Mouse (Mus musculus) hindbrain, embryonic 15.5 days (tissue): Measurements from ENCODE around the gene Kat6b. TPM values are rescaled to one million over a fixed set of nuclear protein-coding genes. Genes with fewer than 3 reads are reported as not detected.

Experiments
- ATAC-seq: fragments of 200-750 bp; cut with Nextera tagmentation; 2 replicates; pipeline ENCODE4 v1.8.0; 2017; ENCODE audit warnings: low read depth, moderate number of reproducible peaks, moderate TSS enrichment; ENCODE audit not compliant: low FRiP score
- H3K27ac ChIP-seq: fragments of 300-500 bp; sonication (generic); replicated peaks from 2 replicates; pipeline ENCODE4 v1.5.1; 2015; ENCODE audit warnings: mild to moderate bottlenecking, inconsistent platforms
- H3K27me3 ChIP-seq: fragments of 300-500 bp; sonication (generic); 2 replicates; pipeline ENCODE4 v1.6.1; 2015; ENCODE audit warnings: control low read depth, inconsistent platforms
- H3K36me3 ChIP-seq: fragments of 300-500 bp; sonication (generic); 2 replicates; pipeline ENCODE4 v1.6.1; 2015; ENCODE audit warnings: control low read depth, inconsistent platforms
- H3K4me1 ChIP-seq: fragments of 300-500 bp; sonication (generic); replicated peaks from 2 replicates; pipeline ENCODE4 v1.6.1; 2015; ENCODE audit warnings: control low read depth, inconsistent platforms
- H3K4me2 ChIP-seq: fragments of 300-500 bp; sonication (generic); 2 replicates; pipeline ENCODE4 v1.6.1; 2015; ENCODE audit warnings: moderate library complexity, mild to moderate bottlenecking, inconsistent platforms
- H3K4me3 ChIP-seq: fragments of 300-500 bp; sonication (generic); 2 replicates; pipeline ENCODE4 v1.5.1; 2015; ENCODE audit warnings: mild to moderate bottlenecking, inconsistent platforms
- H3K9ac ChIP-seq: fragments of 300-500 bp; sonication (generic); 2 replicates; pipeline ENCODE4 v1.6.1; 2015; ENCODE audit warnings: inconsistent platforms
- H3K9me3 ChIP-seq: fragments of 300-500 bp; sonication (generic); 2 replicates; pipeline ENCODE4 v1.6.1; 2016; ENCODE audit warnings: control low read depth, inconsistent platforms
- WGBS: fragments of 180-500 bp; shearing (Covaris S2); methylation state at CpG from one replicate; pipeline ENCODE4 v1.1.7; 2015; 5-methylcytosine and 5-hydroxymethylcytosine counted together
- polyA plus RNA-seq: library from polyadenylated mRNA; unstranded; fragments of >200 nt; fragmentation: Nextera tagmentation; extraction: Ambion mirVana; gene quantifications from 2 replicates; pipeline ENCODE4 v1.2.1, GENCODE M21; 2015

The Kat6b gene
- polyA plus RNA-seq, 1 experiment from 2014 or later, result 17.6 TPM

- WGBS, result 87% methylated on average over 7 of the region's 7 CpGs
- H3K4me3 ChIP-seq, result no peak overlapping the region
- H3K4me1 ChIP-seq, result peaks cover 55% of the 10 kb centered on the region
- H3K27me3 ChIP-seq, result no peaks in the 10 kb centered on the region
- no peaks in the 10 kb centered on the region for H3K36me3 ChIP-seq
- no peak overlapping the region for H3K9ac ChIP-seq
- H3K4me2 ChIP-seq, result no peak overlapping the region
- H3K27ac ChIP-seq, result no peak overlapping the region
- no peak for ATAC-seq
- H3K9me3 ChIP-seq, result no peaks in the 10 kb centered on the region
Observed at GRCm38 (mm10) chr14:21551655-21552054, 70.4 kb downstream of the Kat6b start.

DNA sequence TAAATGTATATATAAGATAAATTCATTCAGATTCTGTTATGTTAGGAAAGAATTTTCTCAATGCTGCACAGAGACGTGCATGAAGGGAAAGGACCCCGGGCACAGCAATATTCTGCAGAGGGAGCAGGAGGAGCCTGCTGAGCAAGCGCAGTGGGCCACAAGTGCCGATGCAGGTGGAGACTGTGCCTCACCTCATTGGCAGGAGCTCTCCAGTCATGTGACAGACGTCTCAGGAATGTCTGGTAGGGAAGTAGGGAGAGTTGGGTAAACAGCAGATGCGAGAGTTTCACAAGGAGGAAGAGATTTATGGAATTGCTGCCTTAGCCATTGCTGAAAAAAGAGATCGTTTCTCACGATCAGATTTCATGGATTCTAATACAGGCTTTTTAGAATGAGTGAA is 71.7 kb downstream of the Kat6b start:
- Histone ChIP-seq H3K27ac (no peak overlapping the region), H3K9ac (no peak overlapping the region), H3K4me2 (no peak overlapping the region), H3K36me3 (no peaks in the 10 kb centered on the region), H3K4me1 (peaks cover 43% of the 10 kb centered on the region), H3K27me3 (no peaks in the 10 kb centered on the region), H3K4me3 (no peak overlapping the region), H3K9me3 (no peaks in the 10 kb centered on the region)
- ATAC-seq, result no peak
- 64% methylated on average over 8 of the region's 8 CpGs for WGBS

- no peaks in the 10 kb centered on the region for H3K9me3 ChIP-seq
- H3K4me1 ChIP-seq, result peaks cover 45% of the 10 kb centered on the region
- H3K9ac ChIP-seq, result no peak overlapping the region
- ATAC-seq, result no peak
- H3K36me3 ChIP-seq, result no peaks in the 10 kb centered on the region
- WGBS, result 82% methylated on average over 8 of the region's 8 CpGs
- no peak overlapping the region for H3K4me3 ChIP-seq
- H3K4me2 ChIP-seq, result no peak overlapping the region
- H3K27me3 ChIP-seq, result no peaks in the 10 kb centered on the region
- H3K27ac ChIP-seq, result no peak overlapping the region
Observed at GRCm38 (mm10) chr14:21554046-21554445, 72.8 kb downstream of the Kat6b start.

GRCm38 (mm10) chr14:21558440-21559131 is 77.4 kb downstream of the Kat6b start:
- Histone ChIP-seq H3K4me2 (no peak overlapping the region), H3K27me3 (no peaks in the 10 kb centered on the region), H3K4me1 (peaks cover 36% of the 10 kb centered on the region), H3K27ac (0 out of 2 replicates have a peak overlapping the region, but pooled peaks have one; percentile 3), H3K36me3 (no peaks in the 10 kb centered on the region), H3K4me3 (no peak overlapping the region), H3K9me3 (no peaks in the 10 kb centered on the region), H3K9ac (no peak overlapping the region)
- no peak for ATAC-seq
- WGBS, result 64% methylated on average over 10 of the region's 10 CpGs

GRCm38 (mm10) chr14:21559447-21559846 is 78.2 kb downstream of the Kat6b start:
- Histone ChIP-seq H3K36me3 (no peaks in the 10 kb centered on the region), H3K4me2 (no peak overlapping the region), H3K27ac (no peak overlapping the region), H3K9me3 (no peaks in the 10 kb centered on the region), H3K9ac (no peak overlapping the region), H3K4me3 (no peak overlapping the region), H3K4me1 (peaks cover 35% of the 10 kb centered on the region), H3K27me3 (no peaks in the 10 kb centered on the region)
- WGBS, result 92% methylated on average over 7 of the region's 7 CpGs
- no peak for ATAC-seq

GRCm38 (mm10) chr14:21560481-21561209 is 79.4 kb downstream of the Kat6b start:
- Histone ChIP-seq H3K4me3 (no peak overlapping the region), H3K27ac (no peak overlapping the region), H3K4me2 (no peak overlapping the region), H3K9ac (no peak overlapping the region), H3K36me3 (no peaks in the 10 kb centered on the region), H3K4me1 (peaks cover 31% of the 10 kb centered on the region), H3K9me3 (no peaks in the 10 kb centered on the region), H3K27me3 (no peaks in the 10 kb centered on the region)
- 87% methylated on average over 11 of the region's 11 CpGs for WGBS
- ATAC-seq, result no peak

- peaks cover 29% of the 10 kb centered on the region for H3K4me1 ChIP-seq
- H3K36me3 ChIP-seq, result no peaks in the 10 kb centered on the region
- H3K9me3 ChIP-seq, result no peaks in the 10 kb centered on the region
- H3K27me3 ChIP-seq, result no peaks in the 10 kb centered on the region
- H3K4me2 ChIP-seq, result no peak overlapping the region
- 93% methylated on average over 8 of the region's 8 CpGs for WGBS
- H3K27ac ChIP-seq, result no peak overlapping the region
- H3K4me3 ChIP-seq, result no peak overlapping the region
- no peak for ATAC-seq
- H3K9ac ChIP-seq, result no peak overlapping the region
Observed at GRCm38 (mm10) chr14:21561396-21562065, 80.3 kb downstream of the Kat6b start.

DNA sequence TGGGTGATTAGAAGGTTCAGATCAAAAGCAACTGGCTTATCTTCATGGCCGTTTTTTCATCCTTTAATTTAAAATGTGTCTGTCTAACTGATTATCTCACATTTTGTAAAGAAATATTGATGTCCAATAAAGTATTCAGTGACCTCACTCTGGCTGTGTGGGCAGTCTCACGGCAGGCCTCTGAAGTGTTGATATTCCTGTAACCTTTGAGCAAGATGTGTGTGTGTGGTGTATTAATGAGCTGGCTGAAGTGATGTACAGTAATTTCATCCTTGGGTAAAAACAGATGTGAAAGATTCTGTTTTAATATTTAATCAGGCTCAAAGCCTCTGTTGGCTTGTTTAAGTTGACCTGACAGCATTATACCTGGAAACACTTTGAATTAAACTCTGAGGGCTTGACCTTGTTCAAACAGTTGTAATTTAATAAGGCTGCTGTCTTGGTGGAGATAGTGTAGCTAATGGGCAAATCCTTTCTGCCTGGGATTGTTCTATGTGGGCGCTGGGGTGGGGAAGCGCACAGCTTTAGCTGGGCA is 82.4 kb downstream of the Kat6b start:
- Histone ChIP-seq H3K36me3 (no peaks in the 10 kb centered on the region), H3K9me3 (no peaks in the 10 kb centered on the region), H3K9ac (no peak overlapping the region), H3K27me3 (no peaks in the 10 kb centered on the region), H3K4me1 (peaks cover 26% of the 10 kb centered on the region), H3K27ac (no peak overlapping the region), H3K4me3 (no peak overlapping the region), H3K4me2 (no peak overlapping the region)
- no peak for ATAC-seq
- 71% methylated on average over 4 of the region's 4 CpGs for WGBS

- WGBS, result 86% methylated on average over 10 of the region's 10 CpGs
- Histone ChIP-seq H3K27ac (no peak overlapping the region), H3K4me3 (no peak overlapping the region), H3K4me2 (no peak overlapping the region), H3K9ac (no peak overlapping the region), H3K36me3 (no peaks in the 10 kb centered on the region), H3K4me1 (peaks cover 32% of the 10 kb centered on the region), H3K9me3 (no peaks in the 10 kb centered on the region), H3K27me3 (no peaks in the 10 kb centered on the region)
- ATAC-seq, result no peak
Observed at GRCm38 (mm10) chr14:21565541-21566353, 84.5 kb downstream of the Kat6b start.

DNA sequence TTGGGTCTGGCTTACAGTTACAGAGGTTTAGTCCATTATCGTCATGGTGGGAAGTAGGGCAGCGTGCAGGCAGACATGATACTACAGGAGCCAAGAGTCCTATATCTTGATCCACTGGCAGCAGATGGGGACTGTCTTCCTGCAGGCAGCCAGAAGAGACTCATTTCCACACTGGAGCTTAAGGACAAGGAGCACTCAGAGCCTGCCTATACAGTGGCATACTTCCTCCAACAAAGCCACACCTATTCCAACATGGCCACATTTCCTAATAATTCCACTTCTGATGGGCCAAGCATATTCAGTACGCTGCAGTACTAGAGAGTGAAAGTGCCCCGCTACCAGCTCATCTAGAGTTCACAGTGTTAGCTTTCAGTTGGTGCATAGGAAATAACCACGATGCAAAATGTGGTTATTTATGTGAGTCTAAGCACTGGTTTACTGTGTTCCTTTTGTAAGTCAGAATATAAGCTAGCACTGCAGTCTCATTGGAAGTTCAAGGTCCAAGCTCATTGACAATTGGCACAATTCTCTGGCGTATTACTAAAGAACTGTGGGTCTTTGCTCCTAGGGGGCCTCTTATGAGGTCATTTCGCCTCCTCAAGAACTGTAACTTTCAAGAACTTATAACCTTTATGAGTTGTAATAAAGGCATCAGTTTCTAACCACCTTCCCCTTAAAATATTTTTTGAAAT is 86.2 kb downstream of the Kat6b start:
- no peak overlapping the region for H3K4me3 ChIP-seq
- no peaks in the 10 kb centered on the region for H3K9me3 ChIP-seq
- H3K4me1 ChIP-seq, result peaks cover 30% of the 10 kb centered on the region
- no peak for ATAC-seq
- no peaks in the 10 kb centered on the region for H3K27me3 ChIP-seq
- no peaks in the 10 kb centered on the region for H3K36me3 ChIP-seq
- no peak overlapping the region for H3K4me2 ChIP-seq
- WGBS, result 91% methylated on average over 7 of the region's 7 CpGs
- H3K9ac ChIP-seq, result no peak overlapping the region
- no peak overlapping the region for H3K27ac ChIP-seq

DNA sequence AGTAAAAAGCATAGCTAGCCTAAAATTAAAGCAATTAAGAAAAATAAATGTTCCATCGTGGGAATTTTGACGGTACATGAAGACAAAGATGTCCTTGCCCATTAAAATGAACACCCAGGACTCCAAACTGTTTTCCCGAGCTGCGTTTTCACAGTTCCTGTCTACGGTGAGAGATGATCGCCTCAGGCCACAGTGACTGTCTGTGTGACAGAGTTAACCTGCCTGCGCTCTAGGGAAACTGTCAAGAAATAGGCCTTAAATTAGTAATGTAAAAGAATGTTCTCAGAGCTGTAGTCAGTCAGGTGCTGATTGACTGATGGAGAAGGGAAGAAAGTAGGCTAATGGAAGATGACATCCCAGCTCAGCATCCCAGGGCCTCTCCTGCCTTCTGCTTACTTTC is 87.6 kb downstream of the Kat6b start:
- no peaks in the 10 kb centered on the region for H3K36me3 ChIP-seq
- H3K9ac ChIP-seq, result no peak overlapping the region
- H3K4me2 ChIP-seq, result no peak overlapping the region
- ATAC-seq, result no peak
- H3K27me3 ChIP-seq, result no peaks in the 10 kb centered on the region
- H3K9me3 ChIP-seq, result no peaks in the 10 kb centered on the region
- 60% methylated on average over 7 of the region's 7 CpGs for WGBS
- no peak overlapping the region for H3K4me3 ChIP-seq
- H3K27ac ChIP-seq, result no peak overlapping the region
- H3K4me1 ChIP-seq, result peaks cover 22% of the 10 kb centered on the region
